Mouse (Mus musculus) ovary, postnatal 14 days (tissue): ENCODE data around the gene Plekha5.
"Not testable (repeated sequence)": the region's sequence is repeated elsewhere in the genome, so short reads cannot be mapped to it uniquely, and the experiment has no call there.

Source experiments
- DNase-seq: peaks from one replicate; pipeline ENCODE4 v3.0.0; 2022; ENCODE audit warnings: low spot score

The Plekha5 gene

DNA sequence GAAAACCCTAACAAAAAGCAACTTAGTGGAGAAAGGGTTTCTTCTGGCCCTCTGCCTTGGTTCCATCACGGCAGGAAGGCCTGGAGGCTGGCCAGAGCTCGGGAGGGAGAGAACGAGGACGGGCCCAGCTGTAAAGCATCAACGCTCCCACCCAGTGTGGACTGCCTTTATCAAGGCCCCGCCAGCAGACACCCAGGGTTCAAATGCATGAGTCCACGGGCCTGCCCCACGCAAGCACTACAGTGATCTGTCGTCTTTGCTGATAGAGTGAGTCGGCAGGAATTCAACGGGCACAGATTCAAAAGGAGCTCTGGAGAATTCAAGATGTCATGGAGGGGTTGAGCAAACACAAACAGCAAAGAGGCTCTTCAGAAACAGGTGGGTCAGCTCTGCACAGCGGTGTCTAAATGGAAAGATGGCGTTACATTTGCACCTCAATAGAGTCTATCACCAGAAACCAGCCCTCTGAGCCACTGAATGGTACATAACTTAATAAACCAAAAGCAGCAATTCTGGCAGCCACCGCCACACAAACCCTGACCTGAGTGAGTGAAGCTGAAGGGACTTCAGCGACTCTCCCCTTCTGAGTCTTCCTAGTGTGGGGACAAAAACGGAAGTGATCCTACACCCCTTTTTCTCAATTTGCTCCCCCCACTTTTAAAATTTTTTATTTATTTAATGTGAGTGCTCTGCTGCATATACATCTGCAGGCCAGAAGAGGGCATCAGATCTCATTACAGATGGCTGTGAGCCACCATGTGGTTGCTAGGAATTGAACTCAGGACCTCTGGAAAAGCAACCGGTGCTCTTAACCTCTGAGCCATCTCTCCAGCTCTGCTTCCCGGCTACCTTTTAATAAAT, 153.3 kb downstream of the Plekha5 start:
- no peak for DNase-seq

DNA sequence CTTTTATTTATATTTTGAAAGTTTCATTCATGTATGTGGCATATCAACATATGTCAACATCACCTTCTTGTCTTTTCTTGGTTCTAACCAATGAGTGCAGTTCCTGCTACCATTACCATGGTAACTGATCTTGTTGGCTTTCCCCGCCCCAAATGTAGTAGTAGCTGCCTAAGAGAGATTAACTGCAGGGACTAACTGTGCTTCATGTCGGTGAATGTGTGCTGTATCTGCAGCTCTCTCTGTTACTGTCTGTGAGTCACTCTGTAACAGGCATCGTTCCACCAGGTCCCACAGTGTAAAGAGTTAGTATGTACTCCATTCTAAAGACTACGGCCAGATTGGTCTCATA, 153.9 kb downstream of the Plekha5 start:
- DNase-seq = no peak

DNA sequence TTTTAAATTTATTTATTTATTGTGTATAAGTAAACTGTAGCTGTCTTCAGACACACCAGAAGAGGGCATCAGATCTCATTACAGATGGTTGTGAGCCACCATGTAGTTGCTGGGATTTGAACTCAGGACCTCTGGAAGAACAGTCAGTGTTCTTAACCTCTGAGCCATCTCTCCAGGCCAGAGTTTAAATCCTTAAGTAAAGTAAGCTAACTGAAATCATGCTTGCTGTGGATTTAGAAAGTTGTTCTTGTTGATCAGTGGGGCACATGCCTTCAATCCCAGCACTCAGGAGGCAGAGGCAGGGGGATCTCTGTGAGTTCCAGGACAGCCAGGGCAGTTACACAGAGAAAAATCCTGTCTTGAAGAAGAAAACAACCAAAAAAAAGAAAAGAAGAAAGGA, 155.1 kb downstream of the Plekha5 start:
- not testable (repeated sequence) for DNase-seq

DNA sequence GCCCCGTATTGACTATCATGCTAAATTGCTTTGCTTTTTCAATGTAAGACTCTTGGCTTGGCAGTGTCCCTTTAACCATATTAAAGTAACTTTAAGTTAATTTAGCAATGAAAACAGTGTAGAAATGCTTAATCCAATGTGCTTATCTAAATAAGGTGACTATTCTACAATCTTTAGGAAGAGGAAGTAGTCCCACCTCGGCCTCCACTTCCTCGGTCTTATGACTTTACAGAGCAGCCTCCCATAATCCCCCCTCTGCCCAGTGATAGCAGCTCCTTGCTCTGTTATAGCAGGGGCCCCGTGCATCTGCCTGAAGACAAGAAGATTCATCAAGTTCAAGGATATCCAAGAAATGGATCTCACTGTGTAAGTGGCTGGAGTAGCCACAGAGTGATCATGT, 156.3 kb downstream of the Plekha5 start:
- no peak for DNase-seq

DNA sequence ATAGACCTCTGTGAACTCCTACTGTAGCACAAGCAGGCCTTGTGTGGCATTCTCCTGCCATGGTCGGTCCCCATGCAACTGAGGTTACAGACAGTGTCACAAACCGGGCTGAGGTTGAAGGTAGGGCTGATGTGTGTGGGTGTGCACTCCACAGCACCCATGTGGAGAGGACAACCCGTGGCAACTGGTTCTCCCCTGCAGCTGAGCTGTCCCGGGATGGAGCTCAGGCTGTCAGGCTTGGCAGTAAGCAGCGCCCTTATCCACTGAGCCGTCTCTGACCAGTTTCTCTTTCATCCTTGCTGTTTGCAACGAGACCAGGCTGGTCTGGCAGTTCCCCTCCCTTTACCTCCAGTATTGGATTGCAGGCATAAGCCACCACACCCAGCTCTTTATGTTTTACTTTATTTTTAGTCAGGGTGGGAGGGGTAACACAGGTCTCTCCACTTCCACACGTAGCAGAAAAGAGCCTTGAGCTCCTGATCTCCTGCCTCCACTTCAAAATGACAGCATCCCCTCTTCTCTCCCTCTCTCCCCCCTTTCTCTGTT, 162.9 kb downstream of the Plekha5 start:
- no peak for DNase-seq

DNA sequence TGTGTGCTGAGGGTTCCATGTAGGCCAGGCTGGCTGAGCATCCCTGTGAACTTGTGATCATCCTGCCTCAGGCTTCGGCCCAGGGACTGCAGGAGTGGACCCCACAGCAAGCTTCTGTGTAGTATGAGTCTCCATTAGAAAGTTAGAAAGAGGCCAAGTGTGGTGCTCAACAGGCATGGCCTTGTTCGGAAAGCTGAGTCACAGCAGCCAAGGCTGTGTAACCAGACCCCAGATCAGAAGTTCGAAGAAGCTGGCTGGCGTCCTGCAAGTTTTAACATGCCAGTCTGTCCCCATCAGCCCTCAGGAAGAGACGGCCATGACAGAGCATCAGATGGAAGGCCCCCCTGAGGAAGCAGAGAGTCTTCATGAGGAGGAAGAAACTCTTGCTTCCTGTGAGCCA, 167.5 kb downstream of the Plekha5 start:
- DNase-seq = no peak

DNA sequence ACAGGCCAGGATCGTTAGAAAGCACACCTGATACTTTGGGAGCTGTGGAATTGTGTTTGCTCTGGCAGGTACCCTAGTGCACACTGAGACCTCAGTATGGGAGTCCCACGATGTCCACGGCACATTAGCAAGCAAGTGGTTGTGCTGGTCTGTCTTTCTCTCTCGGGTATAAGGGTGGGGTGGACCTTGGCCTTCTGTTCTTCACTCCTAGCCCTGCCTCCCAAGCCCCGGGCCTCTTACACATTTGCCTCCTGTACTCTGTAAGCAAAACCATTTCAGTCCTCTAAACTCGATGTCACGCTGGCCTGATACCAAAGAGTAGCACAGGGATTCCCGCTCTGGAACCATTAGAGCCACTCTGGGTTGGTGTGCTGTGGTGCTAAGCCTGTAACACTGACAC, 168.9 kb downstream of the Plekha5 start:
- DNase-seq = no peak

DNA sequence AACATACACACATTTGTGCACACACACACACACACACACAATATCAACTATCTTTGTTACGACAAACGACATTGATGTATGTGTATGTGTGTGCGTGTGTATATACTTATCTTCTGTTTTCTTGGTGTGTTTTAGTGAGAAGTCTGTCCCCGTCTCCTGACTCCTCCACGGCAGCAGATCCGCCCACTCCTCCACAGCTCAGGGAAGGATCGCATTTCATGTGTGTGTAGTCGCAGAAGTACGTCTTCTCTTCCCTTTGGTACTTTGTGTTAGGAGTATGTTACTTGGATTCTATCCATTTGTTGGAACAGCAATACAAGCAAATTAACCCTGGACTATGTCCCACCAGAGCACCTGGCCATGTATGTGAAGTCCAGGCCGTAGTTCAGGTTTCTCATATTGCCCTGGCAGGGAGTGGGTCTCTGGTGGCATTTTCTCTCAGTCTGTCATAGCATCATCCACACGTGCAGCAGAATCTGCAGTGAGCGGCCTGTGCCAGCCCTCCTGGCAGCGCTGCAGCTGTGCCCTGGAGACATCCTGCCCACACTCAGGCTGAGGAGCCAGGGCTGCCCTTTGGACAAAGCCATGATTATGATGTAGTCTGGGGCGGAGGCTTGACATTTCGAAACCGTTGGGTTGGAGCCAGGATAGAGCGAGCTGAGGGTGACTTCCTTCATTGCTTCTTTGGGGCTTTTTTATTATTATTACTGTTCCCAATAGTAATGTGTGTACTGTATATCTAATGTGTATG, 169.7 kb downstream of the Plekha5 start:
- DNase-seq = peak; percentile 43

DNA sequence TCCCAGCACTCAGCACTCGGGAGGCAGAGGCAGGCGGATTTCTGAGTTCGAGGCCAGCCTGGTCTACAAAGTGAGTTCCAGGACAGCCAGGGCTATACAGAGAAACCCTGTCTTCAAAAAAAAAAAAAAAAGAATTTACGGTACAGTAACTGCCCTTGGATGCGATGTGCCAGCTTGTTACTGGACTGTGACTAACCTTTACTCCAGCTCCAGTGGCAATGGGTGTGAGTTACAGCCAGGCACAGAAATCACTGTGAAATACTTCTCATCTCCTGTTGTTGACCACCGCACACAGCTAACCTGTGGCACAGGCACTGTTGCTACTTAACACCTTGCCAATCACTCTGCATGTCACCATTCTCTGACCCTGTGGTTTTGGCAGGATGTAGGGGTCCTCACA, 171.7 kb downstream of the Plekha5 start:
- DNase-seq = not testable (repeated sequence)

DNA sequence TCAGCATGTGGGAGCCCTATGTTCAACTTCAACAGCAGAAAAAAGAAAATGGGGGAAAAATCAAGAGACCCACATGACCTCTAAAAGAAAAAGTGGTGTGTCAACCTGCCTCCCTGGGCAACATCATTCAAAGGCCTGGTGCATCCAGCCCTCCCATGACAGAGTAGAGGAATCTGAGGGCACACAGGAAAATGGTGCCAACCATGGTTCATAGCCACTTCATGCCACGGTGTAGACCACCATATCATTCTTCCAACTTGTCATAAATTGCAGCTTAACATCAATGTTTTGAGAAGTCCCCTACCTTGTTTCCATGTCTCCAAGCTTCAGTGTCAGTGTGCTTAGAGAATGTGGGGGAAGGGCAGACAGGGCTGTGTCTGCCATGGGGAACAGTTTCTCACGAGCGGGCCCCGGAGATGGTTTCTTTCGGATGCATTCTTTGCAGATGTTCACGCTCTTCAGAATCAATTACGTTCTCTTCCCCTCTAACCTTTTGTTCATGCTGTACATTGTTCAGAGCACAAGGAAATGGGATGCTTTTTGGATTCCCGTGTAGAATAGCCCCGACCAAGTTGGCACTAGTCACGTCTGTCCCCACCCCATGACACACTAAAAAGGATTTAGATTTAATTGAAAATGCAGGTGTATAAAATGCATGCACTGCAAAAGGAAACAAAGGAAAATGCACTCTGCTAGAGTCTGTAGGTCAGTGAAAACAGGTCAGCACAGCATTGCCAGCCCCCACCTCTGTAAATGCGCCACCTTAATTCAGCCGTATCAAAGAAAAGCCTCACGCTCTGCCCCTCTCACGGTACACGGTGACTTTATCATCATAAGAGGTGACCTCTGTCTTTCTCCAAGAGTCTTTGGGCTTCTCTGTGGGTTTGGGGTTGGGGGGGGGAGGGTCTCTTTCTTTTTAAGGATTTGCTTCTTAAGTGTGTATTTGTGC, 173.8 kb downstream of the Plekha5 start:
- no peak for DNase-seq

DNA sequence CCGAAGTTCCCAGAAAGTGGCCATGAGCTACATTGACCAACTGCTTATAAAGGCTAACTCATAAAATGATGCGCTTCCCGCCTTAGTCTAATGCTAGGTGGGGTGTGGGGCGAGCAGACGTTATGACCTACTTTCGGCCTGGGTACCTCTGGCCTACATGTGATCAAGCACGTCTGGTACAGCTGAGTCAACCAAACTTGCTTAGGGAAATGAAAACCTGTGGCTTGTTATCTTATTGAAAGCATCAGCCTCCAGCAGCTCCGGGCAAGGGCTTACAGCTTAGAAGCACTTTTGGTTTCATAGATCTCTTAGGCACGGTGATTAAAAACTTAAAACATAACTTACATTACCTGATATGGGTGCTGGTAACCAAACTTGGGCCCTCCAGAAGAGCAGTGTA, 174.7 kb downstream of the Plekha5 start:
- no peak for DNase-seq

DNA sequence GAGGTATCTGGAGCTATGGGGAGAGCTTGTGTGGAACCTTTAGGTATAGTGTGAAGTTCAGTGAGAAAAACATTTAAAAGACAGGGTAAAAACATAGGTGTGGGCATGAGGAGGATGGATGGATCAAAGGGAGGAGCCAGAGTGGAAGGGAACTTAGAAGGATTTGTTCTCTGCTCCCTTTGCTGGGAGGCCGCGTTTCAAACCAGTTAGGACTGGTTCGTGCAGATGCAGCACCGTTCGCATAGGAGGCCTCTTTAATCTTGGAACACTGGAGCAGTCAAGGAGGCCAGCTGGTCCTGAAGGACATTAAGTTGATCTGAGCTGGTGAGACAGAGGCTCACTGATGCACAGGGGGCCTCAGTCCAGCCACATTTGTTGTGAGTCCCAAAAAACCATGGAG, 175.5 kb downstream of the Plekha5 start:
- no peak for DNase-seq

DNA sequence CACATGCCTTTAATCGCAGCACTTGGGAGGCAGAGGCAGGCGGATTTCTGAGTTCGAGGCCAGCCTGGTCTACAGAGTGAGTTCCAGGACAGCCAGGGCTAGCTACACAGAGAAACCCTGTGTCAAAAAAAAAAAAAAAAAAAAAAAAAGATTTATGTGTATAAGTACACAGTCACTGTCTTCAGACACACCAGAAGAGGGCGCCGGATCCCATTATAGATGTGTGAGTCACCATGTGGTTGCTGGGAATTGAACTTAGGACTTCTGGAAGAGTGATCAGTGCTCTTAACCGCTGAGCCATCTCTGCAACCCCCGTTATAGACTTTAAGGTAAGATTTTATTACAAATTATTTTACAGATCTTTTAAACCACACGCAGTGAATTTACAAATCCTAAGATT, 176.8 kb downstream of the Plekha5 start:
- DNase-seq = not testable (repeated sequence)

DNA sequence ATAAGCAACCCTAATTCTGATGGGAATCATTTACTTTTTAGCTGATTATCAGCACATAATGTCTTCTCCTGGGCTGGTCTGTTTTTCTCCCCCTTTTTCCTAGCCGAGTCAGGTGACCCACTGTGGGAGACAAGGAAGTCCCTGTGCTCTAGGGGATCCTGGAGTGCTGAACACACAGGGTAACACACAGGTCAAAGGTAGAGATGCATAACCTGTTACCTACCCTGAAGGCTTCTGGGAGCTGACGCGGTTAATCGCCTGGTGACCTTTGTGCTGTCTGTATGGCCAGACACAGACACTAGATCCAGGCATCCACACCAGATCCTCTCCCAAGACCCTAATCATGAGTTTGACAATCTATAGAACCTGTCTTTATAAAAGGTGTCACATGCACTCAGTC, 177.3 kb downstream of the Plekha5 start:
- DNase-seq = no peak

DNA sequence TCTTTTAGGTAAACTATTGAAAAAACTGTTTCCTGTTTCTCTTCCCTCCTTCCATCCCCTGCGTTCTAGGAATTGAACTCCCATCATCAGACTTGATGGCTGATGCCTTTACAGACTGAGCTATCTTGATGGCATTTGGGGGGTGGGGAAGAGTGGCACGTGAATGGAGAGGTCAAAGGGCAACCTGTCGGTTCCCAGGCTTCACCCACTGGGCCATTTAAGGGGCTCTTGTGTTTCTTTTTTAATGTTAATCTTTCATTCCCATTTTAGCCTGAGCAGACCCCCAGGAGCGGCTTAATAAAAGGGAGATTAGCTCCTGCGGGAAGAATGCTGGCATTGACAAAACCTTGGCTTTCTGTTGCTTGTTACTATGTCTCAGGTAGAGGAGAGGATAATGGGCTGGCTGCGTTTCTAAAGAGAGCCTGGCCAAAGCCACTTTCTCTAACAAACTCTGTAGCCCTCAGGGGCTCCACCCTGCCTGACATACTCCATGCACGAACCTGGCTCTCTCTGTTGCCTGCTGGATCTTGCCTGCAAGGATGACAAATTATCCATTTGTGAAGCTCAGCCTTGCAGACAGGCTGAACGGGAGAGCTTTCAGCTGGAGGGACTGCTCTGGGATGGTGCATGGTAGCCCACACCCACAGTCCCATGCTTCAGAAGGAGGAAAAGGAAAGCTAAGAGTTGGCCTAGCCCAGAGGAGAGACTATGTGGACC, 179.5 kb downstream of the Plekha5 start:
- DNase-seq = no peak

DNA sequence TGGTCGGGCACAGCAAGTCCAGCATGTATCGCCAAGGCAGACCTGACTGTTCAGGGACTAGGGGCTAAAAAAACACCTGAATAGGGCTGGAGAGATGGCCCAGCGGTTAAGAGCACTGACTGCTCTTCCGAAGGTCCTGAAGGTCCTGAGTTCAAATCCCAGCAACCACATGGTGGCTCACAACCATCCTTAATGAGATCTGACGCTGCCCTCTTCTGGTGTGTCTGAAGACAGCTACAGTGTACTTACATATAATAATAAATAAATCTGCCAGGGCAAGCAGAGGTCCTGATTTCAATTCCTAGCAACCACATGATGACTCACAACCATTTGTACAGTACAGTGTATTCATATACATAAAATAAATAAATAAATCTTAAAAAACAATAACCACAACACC, 181.3 kb downstream of the Plekha5 start:
- not testable (repeated sequence) for DNase-seq

DNA sequence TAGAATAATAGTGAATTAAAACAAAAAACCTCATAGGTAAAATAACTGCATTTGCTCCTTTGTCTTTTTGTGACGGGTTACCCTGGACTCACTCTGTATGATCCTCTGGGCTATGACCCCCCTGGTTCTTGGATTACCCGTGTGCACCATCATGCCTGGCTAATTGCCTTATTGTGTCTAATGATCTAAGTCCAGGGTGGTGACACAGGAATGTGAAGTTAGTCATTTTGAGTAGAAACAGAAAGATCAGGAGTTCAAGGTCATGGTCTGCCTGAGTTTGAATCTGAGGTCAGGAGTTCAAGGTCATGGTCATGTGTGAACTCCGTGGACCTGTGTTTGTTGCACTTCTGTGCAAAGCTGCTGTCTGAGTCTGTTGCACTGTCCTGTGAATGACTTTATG, 181.9 kb downstream of the Plekha5 start:
- no peak for DNase-seq

DNA sequence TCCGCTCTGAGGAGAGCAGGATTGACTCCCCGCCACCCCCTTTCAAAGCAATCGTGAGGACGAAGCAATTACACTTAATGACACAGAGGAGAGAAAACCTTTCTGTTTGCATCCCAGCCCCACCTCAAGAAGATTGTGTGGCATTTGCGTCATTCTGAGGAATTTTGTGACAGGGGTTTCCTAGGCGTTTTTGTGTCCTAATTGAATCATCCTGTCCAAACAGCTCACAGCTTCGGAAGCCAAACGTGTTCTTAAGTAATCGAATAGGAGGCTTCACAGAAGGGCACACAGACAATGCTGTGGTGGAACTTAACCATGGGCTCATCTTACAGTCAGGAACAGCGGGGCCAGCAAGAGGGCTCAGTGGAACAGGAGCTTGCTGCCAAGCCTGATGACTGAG, 182.7 kb downstream of the Plekha5 start:
- no peak for DNase-seq

DNA sequence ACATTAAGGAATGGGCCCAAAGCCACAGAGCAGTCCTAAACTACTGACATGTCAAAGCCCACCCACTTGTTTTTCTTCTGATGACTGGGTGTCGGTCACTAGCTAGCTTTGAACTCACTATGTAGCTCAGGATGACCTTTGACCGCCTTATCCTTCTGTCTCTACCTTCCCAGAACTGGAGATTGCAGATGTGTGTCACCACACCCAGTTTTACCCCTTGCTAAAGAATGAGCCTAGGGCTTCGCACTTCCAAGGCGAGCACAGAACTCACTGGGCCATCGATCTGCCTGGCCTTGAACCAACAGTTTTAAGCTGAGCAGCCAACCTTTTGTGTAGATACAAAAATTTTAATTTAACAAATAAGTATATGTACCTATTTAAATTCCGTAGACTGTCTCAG, 184.8 kb downstream of the Plekha5 start:
- DNase-seq = no peak

DNA sequence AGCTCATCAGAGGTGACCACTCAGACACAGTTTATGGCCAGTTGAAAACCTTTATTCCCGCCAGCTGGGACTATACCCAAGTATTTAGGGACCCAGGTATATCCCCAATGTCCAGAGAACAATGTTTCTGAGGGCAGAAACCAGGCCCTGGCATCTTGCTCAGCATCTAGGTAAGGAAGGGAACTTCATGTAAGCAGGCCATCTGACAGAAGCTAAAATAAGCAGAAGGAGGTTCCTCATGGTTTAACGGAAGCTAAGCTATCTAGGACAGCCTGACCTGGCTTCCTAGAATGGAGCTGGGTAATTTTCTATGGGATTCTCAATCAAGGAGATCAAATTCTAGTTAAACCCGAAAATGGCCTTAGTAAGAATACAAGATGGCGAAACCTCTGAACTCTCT, 185.7 kb downstream of the Plekha5 start:
- DNase-seq = no peak

DNA sequence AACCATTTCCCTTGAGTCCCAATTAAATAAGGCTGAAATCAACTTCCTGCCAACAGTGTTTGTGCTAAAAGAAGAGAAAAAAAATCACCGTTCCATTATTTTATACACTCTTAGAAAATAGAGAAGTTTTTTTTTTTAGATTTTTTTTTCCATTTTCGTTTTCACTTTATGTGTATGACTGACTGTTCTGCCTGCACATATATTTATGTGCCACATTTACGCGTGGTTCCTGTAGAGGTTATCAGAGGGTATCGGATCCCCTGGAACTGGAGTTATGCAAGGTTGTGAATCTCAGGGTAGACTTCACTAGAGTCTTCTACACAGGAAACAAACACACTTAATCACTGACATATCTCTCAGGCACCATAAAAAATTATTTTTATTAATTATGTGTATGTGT, 186.3 kb downstream of the Plekha5 start:
- no peak for DNase-seq

DNA sequence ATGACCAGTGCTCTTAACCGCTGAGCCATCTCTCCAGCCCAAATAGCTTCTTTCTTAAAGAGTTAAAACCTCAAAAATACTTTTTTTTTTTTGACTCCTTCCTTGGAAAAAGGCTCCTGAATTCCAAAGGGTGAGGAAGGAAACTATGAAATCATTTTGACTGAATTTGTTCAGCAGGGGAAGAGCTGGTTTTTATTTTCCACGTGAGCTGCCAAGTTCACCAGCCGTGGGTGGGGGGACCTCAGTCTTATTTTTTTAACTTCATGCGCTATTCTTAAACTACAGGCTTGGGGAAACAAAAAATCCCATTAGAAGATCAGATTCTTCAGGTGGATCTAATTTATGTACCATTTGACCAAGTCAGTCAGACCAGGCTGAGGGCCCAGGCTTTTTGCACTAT, 187.4 kb downstream of the Plekha5 start:
- no peak for DNase-seq
